Mouse (Mus musculus): ENCODE measurements at regions not wholly inside any gene's neighbourhood (a gene's known extent, or its start where the extent isn't known, plus 50 kb on each side); places are given as distances from the start of the nearest gene placed in this dataset.

GRCm38 (mm10) chr6:31310660-31311059 lies 87.9 kb upstream of the Mkln1 start:
- no peak for DNase-seq (ENCODE audit: low spot score in 2 of 2)

GRCm38 (mm10) chr6:31313869-31314470 lies 84.6 kb upstream of the Mkln1 start:
- no peak for DNase-seq (ENCODE audit: low spot score in 2 of 2)

DNA sequence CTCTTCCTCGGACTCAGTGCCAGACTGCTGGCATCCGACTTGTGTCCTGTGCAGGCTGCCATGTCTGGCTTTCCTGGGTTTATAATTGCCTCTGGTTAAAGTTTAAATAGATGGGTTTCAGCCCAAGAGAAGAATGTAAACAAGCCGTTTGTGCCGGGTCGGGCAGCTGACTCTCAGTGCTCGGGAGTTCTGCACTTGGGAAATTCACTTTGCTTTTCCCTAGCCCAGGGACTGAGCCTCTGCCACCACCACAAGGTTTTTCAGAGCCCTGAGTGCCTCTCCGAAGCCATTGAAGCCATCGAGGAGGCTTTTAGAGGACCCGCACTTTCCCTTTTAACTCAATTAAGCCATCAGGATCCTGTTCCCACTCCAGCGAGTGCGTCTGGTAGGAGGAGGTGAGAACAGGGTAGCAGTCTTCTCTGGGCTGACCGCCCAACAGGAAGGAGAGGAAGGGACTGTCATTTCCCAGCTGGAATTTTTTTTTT lies 80.8 kb upstream of the Mkln1 start:
- DNase-seq (ENCODE audit: low spot score in 2 of 2): no peak

DNA sequence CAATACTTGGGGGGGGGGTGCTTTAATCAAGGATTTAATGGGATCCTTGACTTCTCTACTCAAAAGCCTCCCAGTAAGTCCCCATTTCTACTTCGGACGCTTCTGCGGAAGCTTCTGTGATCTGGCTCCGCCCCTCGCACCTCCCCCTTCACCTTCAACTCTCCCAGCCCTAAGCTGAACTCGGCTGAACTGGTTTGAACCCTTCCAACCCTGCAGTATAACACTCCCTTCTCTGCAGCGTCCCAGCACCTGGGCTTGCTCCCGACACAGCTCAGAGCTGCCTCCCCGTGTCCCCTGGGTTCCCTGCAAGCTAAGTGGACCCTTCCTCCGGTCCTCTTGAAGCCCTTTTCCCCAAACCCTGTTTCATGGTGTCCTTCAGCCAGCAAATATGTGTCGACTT lies 80.0 kb upstream of the Mkln1 start:
- no peak for DNase-seq (ENCODE audit: low spot score in 2 of 2)

DNA sequence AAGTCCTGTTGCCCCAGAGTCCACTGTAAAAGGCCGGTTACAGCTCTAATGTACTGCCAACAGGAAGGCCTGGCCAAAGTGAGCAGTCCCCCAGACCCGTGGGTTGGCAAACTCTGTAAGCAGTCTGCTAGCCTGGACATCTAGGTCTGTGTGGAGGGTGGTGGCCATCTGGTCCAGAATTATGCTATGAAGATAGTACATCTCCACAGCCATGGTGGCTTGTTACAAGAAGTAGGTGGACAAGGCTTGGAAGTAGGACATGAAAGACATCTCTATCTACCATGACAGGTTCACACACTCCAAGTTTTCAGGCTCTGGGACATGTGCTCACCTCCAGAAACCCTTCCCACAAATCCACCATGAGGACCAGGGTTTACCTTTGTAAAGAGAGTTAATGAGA lies 79.1 kb upstream of the Mkln1 start:
- no peak for DNase-seq (ENCODE audit: low spot score in 2 of 2)

DNA sequence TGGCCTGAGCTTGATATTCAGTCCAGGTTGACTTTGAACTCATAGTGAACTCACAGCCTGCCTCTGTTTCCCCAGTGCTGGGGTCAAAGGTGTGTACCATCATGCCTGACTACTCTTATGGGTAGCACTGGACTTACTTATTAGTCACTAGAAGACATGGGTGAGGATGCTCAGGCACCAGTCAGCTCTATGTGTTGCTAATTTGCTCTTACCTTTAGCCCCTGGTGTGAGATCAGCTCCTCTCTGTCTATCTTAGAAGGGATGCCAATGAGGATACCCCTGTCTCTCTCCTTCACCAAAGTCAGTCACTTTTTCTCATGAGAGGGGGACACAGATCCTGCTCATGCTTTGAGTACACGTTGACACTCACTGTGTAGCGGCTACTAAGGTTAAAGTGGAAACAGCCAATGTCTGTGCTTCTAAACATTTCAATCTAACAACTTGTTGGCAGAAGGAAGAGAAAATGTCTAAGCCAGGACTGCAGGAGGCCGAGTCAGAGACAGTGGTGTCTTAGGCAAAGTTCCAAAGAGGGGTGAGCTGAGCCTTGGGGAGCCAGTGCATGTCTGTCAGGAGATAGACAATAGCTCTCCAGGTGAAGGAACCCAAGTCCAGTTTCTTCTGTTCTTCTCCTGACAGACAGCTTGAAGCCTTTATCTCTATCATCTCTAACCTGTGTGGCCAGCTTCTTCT lies 78.2 kb upstream of the Mkln1 start:
- no peak for DNase-seq (ENCODE audit: low spot score in 2 of 2)

- DNase-seq (ENCODE audit: low spot score in 2 of 2): no peak
Observed at GRCm38 (mm10) chr6:31321066-31321846, 77.3 kb upstream of the Mkln1 start.

- DNase-seq (ENCODE audit: low spot score in 2 of 2): no peak
Observed at GRCm38 (mm10) chr6:31321902-31322301, 76.6 kb upstream of the Mkln1 start.

GRCm38 (mm10) chr6:31323228-31324190 lies 75.0 kb upstream of the Mkln1 start:
- no peak for DNase-seq (ENCODE audit: low spot score in 2 of 2)

GRCm38 (mm10) chr6:31324717-31325116 lies 73.8 kb upstream of the Mkln1 start:
- peak in 1 of 2 experiments; percentile 23 for DNase-seq (ENCODE audit: low spot score in 2 of 2)

- DNase-seq (ENCODE audit: low spot score in 2 of 2): no peak
Observed at GRCm38 (mm10) chr6:31325621-31326020, 72.9 kb upstream of the Mkln1 start.

DNA sequence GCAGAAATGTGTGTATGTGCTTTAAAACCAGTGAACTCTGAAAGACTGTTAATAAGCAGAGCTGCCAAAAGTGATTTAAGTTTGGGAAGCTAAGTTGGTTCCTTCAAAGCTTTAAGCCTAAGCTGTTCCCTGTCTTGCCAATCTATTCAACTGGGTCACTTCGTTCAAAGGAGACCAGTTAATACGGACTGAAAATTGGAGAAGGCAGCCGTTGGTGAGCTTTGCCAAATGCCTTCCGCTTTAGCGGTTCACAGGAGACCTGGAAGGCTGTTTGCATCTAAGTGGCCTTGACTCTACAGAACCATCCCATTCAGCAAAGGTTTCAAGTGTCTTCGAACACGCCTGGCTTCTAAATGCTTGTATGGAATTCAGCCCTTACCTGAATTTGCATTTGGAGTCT lies 68.2 kb upstream of the Mkln1 start:
- peak in 1 of 2 experiments; percentile 46 for DNase-seq (ENCODE audit: low spot score in 2 of 2)

DNA sequence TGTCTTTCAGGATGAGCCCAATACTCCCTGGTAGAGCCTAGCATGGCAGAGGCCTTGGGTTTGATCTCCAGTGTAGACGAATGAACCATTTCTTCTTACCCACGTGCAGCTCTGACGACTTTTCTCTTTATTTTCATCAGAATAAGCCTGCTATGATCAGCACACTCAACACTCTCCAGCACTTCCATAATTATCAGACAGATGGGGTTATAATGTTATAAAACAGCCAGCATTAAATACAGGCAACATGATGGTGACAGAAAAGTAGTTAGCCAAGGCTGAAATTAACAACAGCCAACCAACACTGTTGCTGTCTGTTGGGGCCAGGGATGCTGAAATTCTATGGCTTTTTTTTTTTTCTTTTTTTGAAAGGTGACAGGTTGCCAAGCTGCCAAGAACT lies 67.7 kb upstream of the Mkln1 start:
- peak in 1 of 2 experiments; percentile 52 for DNase-seq (ENCODE audit: low spot score in 2 of 2)

DNA sequence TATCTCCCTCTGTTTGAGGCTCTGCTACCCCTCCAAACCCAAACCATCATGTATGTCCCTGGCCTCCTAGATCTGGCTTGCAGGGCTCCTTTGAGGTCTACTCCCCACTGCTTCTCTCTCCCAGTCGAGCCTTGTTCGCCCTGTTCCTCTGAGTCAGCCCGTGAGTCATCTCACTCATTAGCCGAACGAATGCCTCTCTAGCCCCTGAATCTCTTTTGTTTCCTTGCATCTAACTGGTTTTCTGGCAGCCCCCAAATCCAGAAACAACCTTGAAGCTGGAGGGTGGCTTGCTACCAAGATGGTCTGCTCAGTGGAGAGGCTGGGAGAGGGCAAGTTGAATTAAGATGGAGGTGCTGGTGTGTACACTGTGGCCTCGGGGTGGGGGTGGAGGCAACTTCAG lies 66.3 kb upstream of the Mkln1 start:
- DNase-seq (ENCODE audit: low spot score in 2 of 2): no peak

GRCm38 (mm10) chr6:31332714-31333113 lies 65.8 kb upstream of the Mkln1 start:
- no peak for DNase-seq (ENCODE audit: low spot score in 2 of 2)

GRCm38 (mm10) chr6:31333228-31333922 lies 65.2 kb upstream of the Mkln1 start:
- no peak for DNase-seq (ENCODE audit: low spot score in 2 of 2)

GRCm38 (mm10) chr6:31334086-31334485 lies 64.4 kb upstream of the Mkln1 start:
- DNase-seq (ENCODE audit: low spot score in 2 of 2): no peak

- no peak for DNase-seq (ENCODE audit: low spot score in 2 of 2)
Observed at GRCm38 (mm10) chr6:31339122-31339947, 59.2 kb upstream of the Mkln1 start.

- DNase-seq (ENCODE audit: low spot score in 2 of 2): no peak
Observed at GRCm38 (mm10) chr6:31339948-31340250, 58.6 kb upstream of the Mkln1 start.
